Mouse (Mus musculus): ENCODE data around the gene Cap1. TPM values are rescaled to one million over a fixed set of nuclear protein-coding genes. Genes with fewer than 3 reads are reported as not detected.

Cap1 gene
- polyA plus RNA-seq, 1 experiment from 2014 or later = 77.9 TPM

- Histone ChIP-seq H3K4me1 (replicated peaks; ENCODE audit: control insufficient read depth, insufficient read depth, low read length) (no peaks in the 10 kb centered on the region), H3K27ac (ENCODE audit: low read depth) (no peak overlapping the region), H3K9ac (ENCODE audit: low read length) (no peak overlapping the region), H3K27me3 (replicated peaks; ENCODE audit: control insufficient read depth, insufficient read depth, low read length) (no peaks in the 10 kb centered on the region), H3K36me3 (ENCODE audit: control insufficient read depth, insufficient read depth, low read length) (no peaks in the 10 kb centered on the region), H3K9me3 (ENCODE audit: control insufficient read depth, low read length) (no peaks in the 10 kb centered on the region), H3K4me3 (ENCODE audit: low read depth, low read length) (no peak overlapping the region), H3K4me2 (ENCODE audit: low read length) (no peak overlapping the region)
- DNase-seq (ENCODE audit: low spot score) (no peak), ATAC-seq (replicated peaks; ENCODE audit: low FRiP score, low TSS enrichment, low read depth) (no peak)
- WGBS = 83% methylated on average over 4 of the region's 4 CpGs
Observed at GRCm38 (mm10) chr4:122915985-122916384, 30.1 kb upstream of the Cap1 start.

- WGBS = 60% methylated on average over 7 of the region's 7 CpGs
- DNase-seq (ENCODE audit: low spot score) (no peak), ATAC-seq (replicated peaks; ENCODE audit: low FRiP score, low TSS enrichment, low read depth) (no peak)
- H3K4me2 ChIP-seq (ENCODE audit: low read length) = no peak overlapping the region
- no peaks in the 10 kb centered on the region for H3K36me3 ChIP-seq (ENCODE audit: control insufficient read depth, insufficient read depth, low read length)
- no peak overlapping the region for H3K27ac ChIP-seq (ENCODE audit: low read depth)
- no peak overlapping the region for H3K9ac ChIP-seq (ENCODE audit: low read length)
- H3K9me3 ChIP-seq (ENCODE audit: control insufficient read depth, low read length) = no peaks in the 10 kb centered on the region
- no peak overlapping the region for H3K4me3 ChIP-seq (ENCODE audit: low read depth, low read length)
- H3K4me1 ChIP-seq (replicated peaks; ENCODE audit: control insufficient read depth, insufficient read depth, low read length) = no peaks in the 10 kb centered on the region
- H3K27me3 ChIP-seq (replicated peaks; ENCODE audit: control insufficient read depth, insufficient read depth, low read length) = no peaks in the 10 kb centered on the region
Observed at GRCm38 (mm10) chr4:122914186-122914585, 28.3 kb upstream of the Cap1 start.

- H3K9me3 ChIP-seq (ENCODE audit: control insufficient read depth, low read length) = no peaks in the 10 kb centered on the region
- no peak overlapping the region for H3K27ac ChIP-seq (ENCODE audit: low read depth)
- H3K27me3 ChIP-seq (replicated peaks; ENCODE audit: control insufficient read depth, insufficient read depth, low read length) = no peaks in the 10 kb centered on the region
- H3K4me3 ChIP-seq (ENCODE audit: low read depth, low read length) = no peak overlapping the region
- no peak overlapping the region for H3K4me2 ChIP-seq (ENCODE audit: low read length)
- ATAC-seq (replicated peaks; ENCODE audit: low FRiP score, low TSS enrichment, low read depth) = no peak
- 72% methylated on average over 5 of the region's 5 CpGs for WGBS
- no peak overlapping the region for H3K9ac ChIP-seq (ENCODE audit: low read length)
- no peaks in the 10 kb centered on the region for H3K36me3 ChIP-seq (ENCODE audit: control insufficient read depth, insufficient read depth, low read length)
- H3K4me1 ChIP-seq (replicated peaks; ENCODE audit: control insufficient read depth, insufficient read depth, low read length) = no peaks in the 10 kb centered on the region
- no peak for DNase-seq (ENCODE audit: low spot score)
Observed at GRCm38 (mm10) chr4:122912613-122913012, 26.8 kb upstream of the Cap1 start.

GRCm38 (mm10) chr4:122910577-122910976, 24.7 kb upstream of the Cap1 start:
- H3K9me3 ChIP-seq (ENCODE audit: control insufficient read depth, low read length) = no peaks in the 10 kb centered on the region
- H3K36me3 ChIP-seq (ENCODE audit: control insufficient read depth, insufficient read depth, low read length) = no peaks in the 10 kb centered on the region
- ATAC-seq (replicated peaks; ENCODE audit: low FRiP score, low TSS enrichment, low read depth) (no peak), DNase-seq (ENCODE audit: low spot score) (no peak)
- H3K27me3 ChIP-seq (replicated peaks; ENCODE audit: control insufficient read depth, insufficient read depth, low read length) = no peaks in the 10 kb centered on the region
- no peak overlapping the region for H3K9ac ChIP-seq (ENCODE audit: low read length)
- H3K4me1 ChIP-seq (replicated peaks; ENCODE audit: control insufficient read depth, insufficient read depth, low read length) = no peaks in the 10 kb centered on the region
- 43% methylated on average over 6 of the region's 6 CpGs for WGBS
- H3K27ac ChIP-seq (ENCODE audit: low read depth) = no peak overlapping the region
- no peak overlapping the region for H3K4me3 ChIP-seq (ENCODE audit: low read depth, low read length)
- H3K4me2 ChIP-seq (ENCODE audit: low read length) = no peak overlapping the region

GRCm38 (mm10) chr4:122909572-122910189, 23.8 kb upstream of the Cap1 start:
- 54% methylated on average over 12 of the region's 12 CpGs for WGBS
- H3K9ac ChIP-seq (ENCODE audit: low read length) = no peak overlapping the region
- DNase-seq (ENCODE audit: low spot score) (no peak), ATAC-seq (replicated peaks; ENCODE audit: low FRiP score, low TSS enrichment, low read depth) (no peak)
- H3K4me2 ChIP-seq (ENCODE audit: low read length) = no peak overlapping the region
- no peak overlapping the region for H3K27ac ChIP-seq (ENCODE audit: low read depth)
- H3K27me3 ChIP-seq (replicated peaks; ENCODE audit: control insufficient read depth, insufficient read depth, low read length) = no peaks in the 10 kb centered on the region
- H3K36me3 ChIP-seq (ENCODE audit: control insufficient read depth, insufficient read depth, low read length) = no peaks in the 10 kb centered on the region
- no peaks in the 10 kb centered on the region for H3K9me3 ChIP-seq (ENCODE audit: control insufficient read depth, low read length)
- no peaks in the 10 kb centered on the region for H3K4me1 ChIP-seq (replicated peaks; ENCODE audit: control insufficient read depth, insufficient read depth, low read length)
- H3K4me3 ChIP-seq (ENCODE audit: low read depth, low read length) = no peak overlapping the region

GRCm38 (mm10) chr4:122905359-122905758, 19.5 kb upstream of the Cap1 start:
- 80% methylated on average over 10 of the region's 10 CpGs for WGBS

GRCm38 (mm10) chr4:122903709-122904108, 17.9 kb upstream of the Cap1 start:
- 90% methylated on average over 3 of the region's 3 CpGs for WGBS
- Histone ChIP-seq H3K9ac (ENCODE audit: low read length) (no peak overlapping the region), H3K36me3 (ENCODE audit: control insufficient read depth, insufficient read depth, low read length) (no peaks in the 10 kb centered on the region), H3K27me3 (replicated peaks; ENCODE audit: control insufficient read depth, insufficient read depth, low read length) (no peaks in the 10 kb centered on the region), H3K4me3 (ENCODE audit: low read depth, low read length) (no peak overlapping the region), H3K4me1 (replicated peaks; ENCODE audit: control insufficient read depth, insufficient read depth, low read length) (no peaks in the 10 kb centered on the region), H3K9me3 (ENCODE audit: control insufficient read depth, low read length) (no peaks in the 10 kb centered on the region), H3K4me2 (ENCODE audit: low read length) (no peak overlapping the region), H3K27ac (ENCODE audit: low read depth) (no peak overlapping the region)
- DNase-seq (ENCODE audit: low spot score) (no peak), ATAC-seq (replicated peaks; ENCODE audit: low FRiP score, low TSS enrichment, low read depth) (no peak)

More at GRCm38 (mm10) chr4:122905359-122905758, 19.5 kb upstream of the Cap1 start:
- Histone ChIP-seq H3K4me1 (replicated peaks; ENCODE audit: control insufficient read depth, insufficient read depth, low read length) (no peaks in the 10 kb centered on the region), H3K27me3 (replicated peaks; ENCODE audit: control insufficient read depth, insufficient read depth, low read length) (no peaks in the 10 kb centered on the region), H3K9me3 (ENCODE audit: control insufficient read depth, low read length) (no peaks in the 10 kb centered on the region), H3K9ac (ENCODE audit: low read length) (no peak overlapping the region), H3K4me3 (ENCODE audit: low read depth, low read length) (no peak overlapping the region), H3K27ac (ENCODE audit: low read depth) (no peak overlapping the region), H3K4me2 (ENCODE audit: low read length) (no peak overlapping the region), H3K36me3 (ENCODE audit: control insufficient read depth, insufficient read depth, low read length) (no peaks in the 10 kb centered on the region)
- no peak for DNase-seq (ENCODE audit: low spot score)
- no peak for ATAC-seq (replicated peaks; ENCODE audit: low FRiP score, low TSS enrichment, low read depth)

- H3K9me3 ChIP-seq (ENCODE audit: control insufficient read depth, low read length) = no peaks in the 10 kb centered on the region
- H3K4me2 ChIP-seq (ENCODE audit: low read length) = no peak overlapping the region
- H3K27me3 ChIP-seq (replicated peaks; ENCODE audit: control insufficient read depth, insufficient read depth, low read length) = no peaks in the 10 kb centered on the region
- DNase-seq (ENCODE audit: low spot score) = no peak
- no peaks in the 10 kb centered on the region for H3K4me1 ChIP-seq (replicated peaks; ENCODE audit: control insufficient read depth, insufficient read depth, low read length)
- whole genome bisulfite sequencing = 24% methylated on average over 6 of the region's 6 CpGs
- H3K9ac ChIP-seq (ENCODE audit: low read length) = no peak overlapping the region
- no peaks in the 10 kb centered on the region for H3K36me3 ChIP-seq (ENCODE audit: control insufficient read depth, insufficient read depth, low read length)
- ATAC-seq (replicated peaks; ENCODE audit: low FRiP score, low TSS enrichment, low read depth) = no peak
- H3K27ac ChIP-seq (ENCODE audit: low read depth) = no peak overlapping the region
- H3K4me3 ChIP-seq (ENCODE audit: low read depth, low read length) = no peak overlapping the region
Observed at GRCm38 (mm10) chr4:122902156-122902555, 16.3 kb upstream of the Cap1 start.

GRCm38 (mm10) chr4:122898313-122898712, 12.5 kb upstream of the Cap1 start:
- H3K9me3 ChIP-seq (ENCODE audit: control insufficient read depth, low read length) = no peaks in the 10 kb centered on the region
- H3K4me3 ChIP-seq (ENCODE audit: low read depth, low read length) = no peak overlapping the region
- peak; percentile 62 for DNase-seq (ENCODE audit: low spot score)
- peak; percentile 75; the same call in 1 of the 2 replicates for ATAC-seq (replicated peaks; ENCODE audit: low FRiP score, low TSS enrichment, low read depth)
- no peak overlapping the region for H3K4me2 ChIP-seq (ENCODE audit: low read length)
- WGBS = 15% methylated on average over 5 of the region's 5 CpGs
- H3K4me1 ChIP-seq (replicated peaks; ENCODE audit: control insufficient read depth, insufficient read depth, low read length) = no peaks in the 10 kb centered on the region
- no peak overlapping the region for H3K9ac ChIP-seq (ENCODE audit: low read length)
- no peak overlapping the region for H3K27ac ChIP-seq (ENCODE audit: low read depth)
- no peaks in the 10 kb centered on the region for H3K36me3 ChIP-seq (ENCODE audit: control insufficient read depth, insufficient read depth, low read length)
- no peaks in the 10 kb centered on the region for H3K27me3 ChIP-seq (replicated peaks; ENCODE audit: control insufficient read depth, insufficient read depth, low read length)
